Mouse (Mus musculus) hindbrain, embryonic 10.5 days (tissue): ENCODE results near the gene Inka1. TPM values are rescaled to one million over a fixed set of nuclear protein-coding genes. Genes with fewer than 3 reads are reported as not detected.
"Not testable (repeated sequence)": the region's sequence is repeated elsewhere in the genome, so short reads cannot be mapped to it uniquely, and the experiment has no call there.

Experiments used
- DNase-seq: peaks from one replicate; pipeline ENCODE4 v3.0.0-alpha.2; 2017; ENCODE audit warnings: low spot score
- H3K27ac ChIP-seq: fragments of 300-500 bp; sonication (generic); 2 replicates; pipeline ENCODE4 v1.5.1; 2016; ENCODE audit warnings: mild to moderate bottlenecking, moderate library complexity
- H3K27me3 ChIP-seq: fragments of 300-500 bp; sonication (generic); 2 replicates; pipeline ENCODE4 v1.6.1; 2016; ENCODE audit warnings: mild to moderate bottlenecking; ENCODE audit not compliant: poor library complexity, insufficient read depth, severe bottlenecking
- H3K36me3 ChIP-seq: fragments of 300-500 bp; sonication (generic); 2 replicates; pipeline ENCODE4 v1.6.1; 2016; ENCODE audit warnings: mild to moderate bottlenecking, moderate library complexity
- H3K4me1 ChIP-seq: fragments of 300-500 bp; sonication (generic); replicated peaks from 2 replicates; pipeline ENCODE4 v1.6.1; 2016; ENCODE audit warnings: mild to moderate bottlenecking
- H3K4me3 ChIP-seq: fragments of 300-500 bp; sonication (generic); 2 replicates; pipeline ENCODE4 v1.5.1; 2016; ENCODE audit warnings: mild to moderate bottlenecking, moderate library complexity
- H3K9me3 ChIP-seq: fragments of 300-500 bp; sonication (generic); 2 replicates; pipeline ENCODE4 v1.6.1; 2016; ENCODE audit warnings: mild to moderate bottlenecking, moderate library complexity
- WGBS: fragments of 180-500 bp; shearing (Covaris S2); methylation state at CpG from one replicate; pipeline ENCODE4 v1.1.7; 2016; 5-methylcytosine and 5-hydroxymethylcytosine counted together
- polyA plus RNA-seq: library from polyadenylated mRNA; unstranded; fragments of >200 nt; fragmentation: Nextera tagmentation; extraction: Ambion mirVana; gene quantifications from 2 replicates; pipeline ENCODE4 v1.2.1, GENCODE M21; 2016

Gene Inka1
- polyA plus RNA-seq: 59.8 and 61.0 TPM in 2 replicates

DNA sequence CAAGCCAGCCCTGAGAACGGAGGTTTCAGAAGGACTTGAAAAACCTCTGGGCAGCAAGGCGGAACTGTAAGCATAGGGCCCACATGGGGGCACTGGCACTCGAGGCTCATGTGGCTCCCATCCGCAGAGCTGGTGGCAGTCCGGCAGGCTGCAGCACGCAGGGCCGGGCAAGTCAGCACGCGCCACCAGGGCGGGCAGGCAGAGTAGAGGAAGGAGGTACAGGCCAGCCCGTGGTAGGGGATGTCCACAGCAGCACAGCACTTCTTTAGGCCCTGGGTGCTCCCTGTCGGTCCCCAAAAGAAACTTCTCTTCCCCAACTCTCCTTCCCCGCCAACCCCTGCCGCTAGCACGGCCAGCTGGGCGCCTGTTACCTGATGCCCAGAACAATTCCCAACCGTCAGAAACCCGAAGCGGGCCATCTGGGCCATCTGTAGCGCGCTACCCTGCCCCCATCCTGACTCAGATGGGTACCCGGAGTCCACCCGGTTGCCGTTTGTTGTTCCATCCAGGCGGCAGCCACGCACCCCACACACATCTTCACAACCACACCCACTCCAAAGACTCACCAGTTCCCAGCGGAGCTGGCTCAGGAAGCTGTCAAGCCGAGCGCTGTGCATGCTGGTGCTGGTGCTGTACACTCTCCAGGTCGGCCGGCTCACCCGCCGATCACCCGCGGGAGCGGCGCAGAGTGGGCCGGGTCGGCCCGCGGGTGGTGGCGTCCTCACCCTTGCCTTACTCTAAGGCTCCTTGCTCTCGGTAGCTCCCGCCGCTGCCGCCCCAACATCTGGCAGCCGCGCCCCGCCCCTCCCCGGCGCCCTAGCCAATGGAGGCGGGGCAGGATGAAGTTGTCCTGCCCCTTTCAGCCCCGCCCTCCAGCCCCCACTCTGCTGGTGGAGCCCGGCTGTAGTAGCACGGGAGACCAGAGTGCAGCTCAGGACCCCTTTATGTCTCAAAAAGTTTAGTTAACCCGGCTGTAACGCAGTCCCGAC lies at the start of gene Inka1:
Inka1 (minus strand) TSS at position 749 of the 989 bp plus-strand sequence.
- peak within 1 kb of the TSS; percentile 72 for H3K4me3 ChIP-seq
- 1% methylated on average over 58 of the region's 58 CpGs for WGBS
- DNase-seq: peak; percentile 88
- no peaks in the 10 kb centered on the region for H3K9me3 ChIP-seq
- H3K36me3 ChIP-seq: no peaks in the 10 kb centered on the region
- peak within 1 kb of the TSS; percentile 88 for H3K27ac ChIP-seq
- peaks cover 68% of the 10 kb centered on the region for H3K4me1 ChIP-seq
- H3K27me3 ChIP-seq: peaks cover 24% of the 10 kb centered on the region

DNA sequence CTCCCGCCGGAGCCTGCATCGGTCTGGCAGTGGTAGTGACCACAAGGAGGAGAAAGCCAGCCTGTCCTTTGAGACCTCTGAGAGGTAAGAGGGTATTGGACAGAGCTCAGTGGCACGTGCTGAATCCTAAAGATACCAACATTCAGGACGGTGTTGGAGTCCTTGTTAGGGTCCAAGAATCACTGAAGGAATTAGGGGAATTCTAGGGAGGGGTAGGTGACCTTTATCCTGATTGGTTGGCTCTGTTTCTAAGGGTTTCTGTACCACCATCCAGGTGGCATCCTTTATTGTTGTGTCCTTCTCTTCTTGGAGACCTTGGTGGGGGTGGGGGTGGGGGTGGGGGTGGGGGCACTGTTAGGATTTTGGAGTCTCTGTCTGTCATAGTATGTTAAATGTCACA lies 46.4 kb upstream of the Inka1 start:
- Histone ChIP-seq H3K9me3 (no peaks in the 10 kb centered on the region), H3K27me3 (no peaks in the 10 kb centered on the region), H3K4me3 (no peak overlapping the region), H3K36me3 (peaks cover 89% of the 10 kb centered on the region), H3K4me1 (no peaks in the 10 kb centered on the region), H3K27ac (no peak overlapping the region)
- 91% methylated on average over 5 of the region's 5 CpGs for WGBS
- no peak for DNase-seq

DNA sequence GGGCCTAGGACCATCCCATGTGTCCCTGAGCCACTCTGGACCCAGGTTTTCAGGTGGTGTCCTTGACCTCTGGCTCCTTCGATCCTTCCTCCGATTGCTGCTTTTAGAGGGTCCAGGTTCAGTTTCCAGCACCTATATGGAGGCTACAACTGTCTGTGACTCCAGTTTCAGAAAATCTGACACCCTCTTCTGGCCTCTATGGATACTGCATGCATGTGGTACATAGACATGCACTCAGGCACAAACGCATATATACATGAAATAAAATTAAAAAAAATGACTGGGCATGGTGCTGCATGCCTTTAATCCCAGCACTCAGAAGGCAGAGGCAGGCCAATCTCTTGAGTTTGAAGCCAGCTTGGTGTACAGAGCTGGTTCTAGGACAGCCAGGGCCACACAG lies 42.2 kb upstream of the Inka1 start:
- no peak for DNase-seq
- peaks cover 85% of the 10 kb centered on the region for H3K36me3 ChIP-seq
- H3K4me1 ChIP-seq: no peaks in the 10 kb centered on the region
- H3K27me3 ChIP-seq: no peaks in the 10 kb centered on the region
- no peak overlapping the region for H3K4me3 ChIP-seq
- H3K9me3 ChIP-seq: no peaks in the 10 kb centered on the region
- no peak overlapping the region for H3K27ac ChIP-seq
- WGBS: 95% methylated on average over 3 of the region's 3 CpGs

DNA sequence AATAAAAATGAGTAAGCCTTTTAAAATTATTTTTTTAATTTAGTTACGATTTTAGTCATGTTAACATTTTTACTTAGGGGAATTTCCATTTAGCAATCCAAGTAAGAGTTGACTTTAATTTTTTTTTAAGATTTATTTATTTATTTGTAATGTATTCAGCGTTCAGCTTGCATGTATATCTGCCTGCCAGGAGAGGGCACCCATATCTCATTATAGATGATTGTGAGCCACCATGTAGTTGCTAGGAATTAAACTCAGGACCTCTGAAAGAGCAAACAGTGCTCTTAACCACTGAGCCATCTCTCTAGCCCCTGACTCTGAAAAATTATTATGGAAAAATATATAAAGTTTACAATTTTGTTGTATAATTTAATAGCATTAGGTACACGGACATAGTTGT lies 40.9 kb upstream of the Inka1 start:
- H3K4me1 ChIP-seq: no peaks in the 10 kb centered on the region
- no peaks in the 10 kb centered on the region for H3K27me3 ChIP-seq
- H3K36me3 ChIP-seq: peaks cover 72% of the 10 kb centered on the region
- no peak overlapping the region for H3K27ac ChIP-seq
- H3K9me3 ChIP-seq: no peaks in the 10 kb centered on the region
- DNase-seq: no peak
- no peak overlapping the region for H3K4me3 ChIP-seq
- WGBS: 92% methylated on average over 3 of the region's 3 CpGs

DNA sequence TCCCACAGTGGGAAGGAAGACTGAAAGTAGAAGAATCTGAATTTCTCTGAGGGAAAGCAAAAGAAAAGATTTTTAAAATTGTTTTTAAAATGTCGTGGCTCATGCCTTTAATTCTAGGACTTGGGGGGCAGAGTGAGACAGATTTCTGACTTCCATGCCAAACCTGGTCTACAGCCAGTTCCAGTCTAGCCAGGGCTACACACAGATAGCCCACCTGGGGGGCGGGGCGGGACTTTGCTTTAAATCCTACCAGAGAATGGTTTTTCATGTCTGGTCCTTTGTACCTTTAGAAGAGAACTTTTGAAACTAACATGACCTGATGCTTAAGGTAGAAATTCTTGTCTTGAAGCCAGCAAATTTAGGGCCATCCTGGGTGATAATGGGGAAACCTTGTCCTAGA lies 37.5 kb upstream of the Inka1 start:
- H3K36me3 ChIP-seq: peaks cover 47% of the 10 kb centered on the region
- no peaks in the 10 kb centered on the region for H3K9me3 ChIP-seq
- H3K27ac ChIP-seq: no peak overlapping the region
- H3K27me3 ChIP-seq: no peaks in the 10 kb centered on the region
- H3K4me1 ChIP-seq: no peaks in the 10 kb centered on the region
- DNase-seq: no peak
- H3K4me3 ChIP-seq: no peak overlapping the region
- WGBS: 90% methylated on average over 3 of the region's 3 CpGs

DNA sequence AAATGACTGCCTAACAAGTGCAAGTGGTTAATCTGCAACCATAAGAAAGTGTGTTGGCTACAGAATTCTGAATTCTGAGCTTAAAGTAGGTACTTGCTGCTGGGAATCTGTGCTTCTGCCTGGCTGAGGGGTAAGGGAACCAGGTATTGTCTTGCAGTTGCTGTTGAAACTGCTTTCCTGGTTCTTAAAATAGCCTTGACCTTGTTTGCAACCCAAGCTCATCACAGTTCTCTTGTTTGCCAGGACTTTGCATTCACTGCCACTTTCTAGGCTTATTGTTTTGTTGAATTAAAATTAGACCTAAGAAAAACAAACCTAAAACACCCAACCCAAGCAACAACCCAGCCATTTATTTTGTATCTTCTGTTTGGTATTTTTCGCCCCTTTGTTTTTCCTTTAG lies 35.1 kb upstream of the Inka1 start:
- DNase-seq: no peak
- Histone ChIP-seq H3K36me3 (peaks cover 35% of the 10 kb centered on the region), H3K27me3 (no peaks in the 10 kb centered on the region), H3K4me3 (no peak overlapping the region), H3K4me1 (no peaks in the 10 kb centered on the region), H3K27ac (no peak overlapping the region), H3K9me3 (no peaks in the 10 kb centered on the region)
- WGBS: 95% methylated on average over 1 of the region's 1 CpGs

DNA sequence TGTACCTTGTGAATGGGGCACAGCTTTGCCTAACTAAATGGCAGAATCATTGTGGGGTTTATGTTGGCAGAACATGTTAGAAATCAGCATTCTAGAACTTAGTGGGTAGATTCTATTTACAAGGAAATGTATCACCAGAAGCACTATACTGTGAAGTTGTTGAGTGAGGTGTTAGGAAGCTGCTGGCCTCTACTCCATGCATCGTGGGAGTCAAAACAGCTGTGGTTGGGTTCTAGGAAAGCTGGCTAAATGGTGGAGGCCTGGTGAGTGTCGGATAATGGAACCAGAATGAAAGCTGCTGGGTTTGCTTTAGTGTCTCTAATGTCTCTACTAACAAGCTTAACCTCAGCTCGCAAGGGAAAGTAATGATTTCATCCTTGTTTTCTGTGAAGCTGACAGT lies 31.4 kb upstream of the Inka1 start:
- peaks cover 42% of the 10 kb centered on the region for H3K36me3 ChIP-seq
- H3K9me3 ChIP-seq: no peaks in the 10 kb centered on the region
- H3K27ac ChIP-seq: no peak overlapping the region
- 91% methylated on average over 3 of the region's 3 CpGs for WGBS
- no peaks in the 10 kb centered on the region for H3K4me1 ChIP-seq
- no peak overlapping the region for H3K4me3 ChIP-seq
- no peaks in the 10 kb centered on the region for H3K27me3 ChIP-seq
- no peak for DNase-seq

DNA sequence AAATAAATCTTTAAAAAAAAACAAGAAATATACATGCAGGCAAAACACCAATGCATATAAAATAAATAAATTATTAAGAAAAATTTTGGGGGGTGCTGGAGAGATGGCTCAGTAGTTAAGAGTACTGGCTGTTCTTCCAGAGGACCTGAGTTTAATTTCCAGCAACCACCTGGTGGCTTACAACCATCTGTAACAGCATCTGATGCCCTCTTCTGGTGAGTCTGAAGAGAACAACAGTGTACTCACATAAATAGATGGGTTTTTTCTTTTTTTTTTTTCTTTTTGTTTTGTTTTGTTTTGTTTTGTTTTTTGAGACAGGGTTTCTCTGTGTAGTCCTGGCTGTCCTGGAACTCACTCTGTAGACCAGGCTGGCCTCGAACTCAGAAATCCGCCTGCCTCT lies 27.9 kb upstream of the Inka1 start:
- not testable (repeated sequence) for H3K27me3 ChIP-seq, H3K4me3 ChIP-seq, H3K4me1 ChIP-seq, DNase-seq, H3K27ac ChIP-seq, H3K9me3 ChIP-seq
- WGBS: 96% methylated on average over 2 of the region's 2 CpGs
- peaks cover 53% of the 10 kb centered on the region for H3K36me3 ChIP-seq

DNA sequence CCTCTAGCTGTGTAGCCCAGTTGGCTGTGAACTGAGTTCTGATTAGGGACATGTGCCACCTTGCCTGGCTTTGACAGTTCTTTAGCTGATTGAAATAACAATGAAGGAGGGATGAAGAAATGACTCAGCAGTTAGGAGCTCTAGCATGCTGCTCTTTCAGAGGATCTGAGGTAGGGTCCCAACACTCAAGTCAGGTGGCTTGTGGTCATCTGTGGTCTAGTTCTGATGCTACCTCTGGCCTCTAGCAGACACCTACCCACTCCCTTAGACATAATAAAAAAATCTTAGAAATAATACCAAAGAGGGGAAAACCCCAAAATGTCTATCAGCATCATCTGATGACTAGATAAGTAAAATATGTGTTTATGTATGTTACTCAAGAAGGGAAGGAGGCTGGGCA lies 24.7 kb upstream of the Inka1 start:
- no peak for DNase-seq
- Histone ChIP-seq H3K36me3 (peaks cover 44% of the 10 kb centered on the region), H3K4me3 (no peak overlapping the region), H3K27me3 (no peaks in the 10 kb centered on the region), H3K27ac (no peak overlapping the region), H3K9me3 (no peaks in the 10 kb centered on the region), H3K4me1 (no peaks in the 10 kb centered on the region)

DNA sequence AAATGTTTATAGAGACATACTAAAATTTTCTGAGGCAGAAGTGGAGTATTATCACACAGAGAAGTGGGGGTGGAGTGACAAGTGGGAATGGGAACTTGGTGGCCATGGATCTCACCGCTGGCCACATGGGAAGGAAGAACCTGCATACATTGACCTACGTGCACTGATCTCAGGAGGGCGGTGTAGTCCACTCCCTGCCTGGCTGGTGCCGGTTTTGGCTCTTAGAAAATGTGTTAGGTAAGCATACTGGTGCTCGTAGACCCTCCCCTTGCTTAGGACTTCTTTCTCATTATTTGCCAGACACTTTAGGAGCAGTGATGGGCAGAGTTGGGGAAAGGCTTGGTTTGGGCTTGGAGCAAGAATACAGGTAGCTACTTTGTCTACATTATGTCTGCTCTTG lies 22.4 kb upstream of the Inka1 start:
- no peak overlapping the region for H3K27ac ChIP-seq
- no peaks in the 10 kb centered on the region for H3K27me3 ChIP-seq
- peaks cover 35% of the 10 kb centered on the region for H3K36me3 ChIP-seq
- no peaks in the 10 kb centered on the region for H3K9me3 ChIP-seq
- H3K4me3 ChIP-seq: no peak overlapping the region
- DNase-seq: no peak
- peaks cover 21% of the 10 kb centered on the region for H3K4me1 ChIP-seq
- 94% methylated on average over 5 of the region's 5 CpGs for WGBS

DNA sequence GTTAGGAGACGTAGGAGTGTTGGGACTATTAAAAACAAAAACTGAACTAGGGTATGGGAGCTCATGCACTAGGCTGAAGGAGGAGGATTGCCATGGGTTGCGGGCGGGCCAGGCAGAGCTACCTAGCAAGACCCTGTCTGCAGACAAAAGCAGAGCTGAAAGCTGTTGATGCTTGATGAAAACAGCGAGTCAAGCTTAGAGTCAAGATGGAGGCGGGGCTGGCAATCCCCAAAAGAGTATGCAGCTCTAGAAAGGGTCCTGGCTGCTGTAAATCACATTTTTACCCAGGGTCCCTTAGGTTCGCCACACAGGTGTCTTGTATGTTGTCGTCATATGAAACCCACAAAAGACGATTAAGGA lies 17.8 kb upstream of the Inka1 start:
- Histone ChIP-seq H3K27me3 (no peaks in the 10 kb centered on the region), H3K4me1 (peaks cover 29% of the 10 kb centered on the region), H3K27ac (peak overlapping the region; percentile 98), H3K4me3 (peak overlapping the region; percentile 95), H3K9me3 (no peaks in the 10 kb centered on the region), H3K36me3 (peaks cover 14% of the 10 kb centered on the region; the same call in 1 of the 2 replicates)
- WGBS: 23% methylated on average over 8 of the region's 8 CpGs
- peak; percentile 15 for DNase-seq

DNA sequence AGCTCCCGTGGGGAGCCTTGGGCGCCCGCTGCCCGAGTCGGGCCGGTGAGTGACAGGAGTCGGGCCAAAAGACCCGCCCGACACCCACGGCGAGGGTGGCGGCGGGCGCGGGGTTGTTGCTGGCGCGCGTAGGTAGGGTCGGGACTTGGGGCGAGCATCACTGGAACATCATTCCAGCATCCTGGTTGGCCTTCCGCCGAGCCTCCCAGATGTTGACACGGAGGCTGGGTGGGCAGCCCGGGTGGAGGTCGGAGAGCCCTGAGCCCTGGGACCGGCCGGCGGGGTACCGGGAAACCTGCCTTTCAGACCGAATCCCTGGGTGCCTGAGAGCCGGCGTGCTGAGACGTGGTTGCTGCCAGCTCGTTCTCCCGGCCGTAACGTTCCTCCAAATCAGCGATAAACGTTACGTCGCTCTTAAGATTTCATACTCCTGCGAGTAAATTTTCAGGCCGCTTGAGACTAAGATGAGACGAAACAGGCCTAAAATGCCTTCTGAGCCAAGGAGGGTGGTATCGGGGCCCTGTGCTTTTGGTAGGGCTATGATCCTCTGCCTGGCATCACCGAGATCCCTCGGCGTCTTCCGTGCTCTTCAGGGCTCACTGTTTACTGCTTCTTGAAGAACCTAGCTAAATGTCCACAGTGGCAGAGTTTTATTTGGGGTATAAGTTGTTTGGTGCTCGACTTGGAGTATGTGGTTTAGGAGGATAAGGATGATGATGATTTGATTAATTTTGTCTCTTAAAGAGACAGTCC lies 17.3 kb upstream of the Inka1 start:
- whole genome bisulfite sequencing: under 1% methylated on average over 50 of the region's 50 CpGs
- H3K36me3 ChIP-seq: peaks cover 9% of the 10 kb centered on the region; the same call in 1 of the 2 replicates
- peak overlapping the region; percentile 98 for H3K27ac ChIP-seq
- no peaks in the 10 kb centered on the region for H3K27me3 ChIP-seq
- peaks cover 29% of the 10 kb centered on the region for H3K4me1 ChIP-seq
- H3K9me3 ChIP-seq: no peaks in the 10 kb centered on the region
- H3K4me3 ChIP-seq: peak overlapping the region; percentile 95
- no peak for DNase-seq
